Mouse (Mus musculus) heart, postnatal 14 days (tissue): ENCODE results near the gene Phf21b. TPM values are rescaled to one million over a fixed set of nuclear protein-coding genes. Genes with fewer than 3 reads are reported as not detected.

Source experiments
- DNase-seq, 2 experiments: peaks; one replicate each; pipeline ENCODE4 v3.0.0; 2021 to 2022
- intact Hi-C: fragments of 180-260 bp; cut with DNase I; formaldehyde crosslinking; loops from one replicate; pipeline ENCODE4 v1.15.1; 2025
- long read RNA-seq, 2 experiments: library from polyadenylated mRNA; stranded (forward); transcript quantifications; one replicate each; pipeline ENCODE4 v2.0.0; 2021
- total RNA-seq, 2 experiments: library from RNA; stranded (reverse); gene quantifications; 2 replicates each; pipeline ENCODE4 v1.2.3; 2021

Phf21b gene
- 1 to 10 TPM; 1.4 to 1.6 TPM for total RNA-seq
- long read RNA-seq, experiment 1: 0 reads
- long read RNA-seq, experiment 2, partial matches to known transcripts: 0 of 1 reads
- long read RNA-seq, experiment 2, other reads (novel, unspliced or antisense): 1 of 1 reads

- peak; percentile 87 to 90 for DNase-seq
- intact Hi-C loops: loop anchor here (5.0 kb wide), 1 partner anchor 54 kb away; no protein-coding TSS in a partner anchor
Measured at GRCm38 (mm10) chr15:84856006-84856995, at the start of gene Phf21b. Phf21b (minus strand) TSS chr15:84856049.

- DNase-seq: no peak
- intact Hi-C loops: no loop called here
Measured at GRCm38 (mm10) chr15:84903843-84904385, 48.1 kb upstream of the Phf21b start.

GRCm38 (mm10) chr15:84898077-84898476 lies 42.2 kb upstream of the Phf21b start:
- DNase-seq: peak in 1 of 2 experiments; percentile 18
- intact Hi-C loops: loop anchor here (10.0 kb wide), 1 partner anchor 223 kb away; no protein-coding TSS in a partner anchor

- intact Hi-C loops: loop anchor here (10.0 kb wide), 1 partner anchor 222 kb away; no protein-coding TSS in a partner anchor
- DNase-seq: no peak
Measured at GRCm38 (mm10) chr15:84896664-84897063, 40.8 kb upstream of the Phf21b start.

- DNase-seq: peak in 1 of 2 experiments; percentile 13
Measured at GRCm38 (mm10) chr15:84896216-84896615, 40.4 kb upstream of the Phf21b start.

GRCm38 (mm10) chr15:84891658-84892057 lies 35.8 kb upstream of the Phf21b start:
- intact Hi-C loops: loop anchor here (1.0 to 10.0 kb wide), 4 partner anchors 39 to 217 kb away; no protein-coding TSS in a partner anchor
- DNase-seq: peak; percentile 66 to 80

More at GRCm38 (mm10) chr15:84896216-84896615, 40.4 kb upstream of the Phf21b start:
- intact Hi-C loops: loop anchor here (10.0 kb wide), 1 partner anchor 221 kb away; no protein-coding TSS in a partner anchor

- intact Hi-C loops: loop anchor here (1.0 to 10.0 kb wide), 4 partner anchors 39 to 216 kb away; no protein-coding TSS in a partner anchor
- no peak for DNase-seq
Measured at GRCm38 (mm10) chr15:84891246-84891645, 35.4 kb upstream of the Phf21b start.

GRCm38 (mm10) chr15:84888066-84888465 lies 32.2 kb upstream of the Phf21b start:
- no peak for DNase-seq
- intact Hi-C loops: no loop called here

GRCm38 (mm10) chr15:84877029-84877815 lies 21.4 kb upstream of the Phf21b start:
- DNase-seq: no peak
- intact Hi-C loops: no loop called here

GRCm38 (mm10) chr15:84873867-84874266 lies 18.0 kb upstream of the Phf21b start:
- no peak for DNase-seq
- intact Hi-C loops: no loop called here

- DNase-seq: no peak
- intact Hi-C loops: no loop called here
Measured at GRCm38 (mm10) chr15:84873079-84873478, 17.2 kb upstream of the Phf21b start.

- intact Hi-C loops: no loop called here
- no peak for DNase-seq
Measured at GRCm38 (mm10) chr15:84871802-84872201, 16.0 kb upstream of the Phf21b start.

- DNase-seq: no peak
- intact Hi-C loops: no loop called here
Measured at GRCm38 (mm10) chr15:84861911-84862310, 6.1 kb upstream of the Phf21b start.

- intact Hi-C loops: loop anchor here (5.0 kb wide), 1 partner anchor 55 kb away; no protein-coding TSS in a partner anchor
- no peak for DNase-seq
Measured at GRCm38 (mm10) chr15:84857623-84858022, 1.8 kb upstream of the Phf21b start.

- intact Hi-C loops: loop anchor here (5.0 kb wide), 3 partner anchors 37 to 67 kb away; partner anchors contain the start of genes Gm29666 and Nup50
- peak; percentile 47 for DNase-seq
Measured at GRCm38 (mm10) chr15:84854921-84855901, 638 bp downstream of the Phf21b start.

GRCm38 (mm10) chr15:84854171-84854811 lies 1.6 kb downstream of the Phf21b start:
- intact Hi-C loops: loop anchor here (5.0 kb wide), 2 partner anchors 38 to 68 kb away; partner anchors contain the start of genes Gm29666 and Nup50
- no peak for DNase-seq

- intact Hi-C loops: loop anchor here (1.0 to 5.0 kb wide), 3 partner anchors 24 to 69 kb away; partner anchors contain the start of genes Gm29666 and Nup50
- peak; percentile 83 to 85 for DNase-seq
Measured at GRCm38 (mm10) chr15:84853261-84854137, 2.4 kb downstream of the Phf21b start.
